In the genomic region with DNA sequence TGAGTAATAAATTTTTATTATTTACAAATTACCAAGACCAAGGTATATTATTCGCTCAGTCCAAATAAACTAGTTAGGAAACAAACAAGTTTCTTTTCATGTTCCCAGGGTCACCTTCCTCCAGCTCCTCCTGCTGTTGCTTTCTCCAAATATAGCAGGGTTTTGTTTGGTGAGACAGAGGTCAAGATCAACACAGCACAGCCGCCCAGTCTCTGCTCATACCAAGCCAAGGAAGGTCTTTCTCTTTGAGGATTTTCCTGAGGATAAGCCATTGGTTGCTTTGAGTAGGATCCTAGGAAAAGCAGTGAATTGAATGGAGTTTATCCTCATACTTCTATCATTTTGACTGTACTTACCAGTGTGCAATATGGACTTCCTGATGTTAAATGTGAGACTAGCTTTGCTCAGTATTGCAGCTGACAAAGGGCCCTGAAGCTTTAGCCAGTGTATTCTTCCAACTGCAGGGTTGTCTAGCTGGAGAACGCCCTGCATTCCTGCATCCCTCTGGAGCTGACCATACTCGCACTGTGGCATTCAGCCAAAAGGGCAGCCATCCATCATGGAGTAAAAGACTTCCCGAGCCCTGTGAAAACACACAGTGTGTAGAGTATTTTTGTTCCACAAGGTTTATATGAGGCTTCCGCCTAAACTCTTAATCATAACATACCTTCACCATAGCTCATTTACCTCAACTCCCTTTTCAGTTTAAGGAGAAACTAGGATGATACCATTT, we compare ENCODE assay signal across 9 mouse cellular contexts. TPM values are rescaled to one million over a fixed set of nuclear protein-coding genes. Genes with fewer than 3 reads are reported as not detected.
DNase-seq lines count a peak whose midpoint lies in the region; ATAC-seq lines count a peak whose summit lies in the region.
"Had no signal": no experiment of that assay in that cellular context is flagged by ENCODE, and none has a peak within 500 bp of the region (broad histone marks: within the 10 kb centered on the region; RNA-seq: fewer than 3 reads in every experiment).

No protein-coding gene starts in this region.

- H3K27me3 ChIP-seq in forebrain, embryonic 14.5 days (replicated peaks; ENCODE audit: control insufficient read depth, insufficient read depth, low read length), result no peaks in the 10 kb centered on the region
- H3K27me3 ChIP-seq in forebrain, embryonic 12.5 days, result no peaks in the 10 kb centered on the region
- no peaks in the 10 kb centered on the region for H3K27me3 ChIP-seq in forebrain, embryonic 16.5 days (replicated peaks; ENCODE audit: control insufficient read depth, insufficient read depth, low read length)
- H3K27me3 ChIP-seq: hindbrain, embryonic 13.5 days had no signal

- H3K4me2 ChIP-seq in forebrain, embryonic 14.5 days (ENCODE audit: low read length), result no peak overlapping the region
- no peak overlapping the region for H3K4me2 ChIP-seq in forebrain, embryonic 12.5 days
- H3K4me2 ChIP-seq in forebrain, embryonic 16.5 days (ENCODE audit: low read length), result no peak overlapping the region
- H3K4me2 ChIP-seq: hindbrain, embryonic 13.5 days had no signal

- ATAC-seq in forebrain, embryonic 14.5 days, result no peak
- ATAC-seq in forebrain, embryonic 12.5 days (ENCODE audit: low FRiP score), result no peak
- ATAC-seq in forebrain, embryonic 16.5 days, result no peak

- WGBS in forebrain, embryonic 14.5 days, result 68% methylated on average over 6 of the region's 6 CpGs
- 81% methylated on average over 6 of the region's 6 CpGs for WGBS in forebrain, embryonic 12.5 days
- WGBS in forebrain, embryonic 16.5 days, result 66% methylated on average over 6 of the region's 6 CpGs

- H3K4me1 ChIP-seq in forebrain, embryonic 14.5 days (ENCODE audit: control insufficient read depth, insufficient read depth, low read length), result no peaks in the 10 kb centered on the region
- no peaks in the 10 kb centered on the region for H3K4me1 ChIP-seq in forebrain, embryonic 12.5 days
- H3K4me1 ChIP-seq in forebrain, embryonic 16.5 days (replicated peaks; ENCODE audit: control insufficient read depth, insufficient read depth, low read length), result no peaks in the 10 kb centered on the region

- no peak overlapping the region for H3K4me3 ChIP-seq in forebrain, embryonic 14.5 days (ENCODE audit: low read depth, low read length)
- H3K4me3 ChIP-seq in forebrain, embryonic 12.5 days (replicated peaks), result no peak overlapping the region
- no peak overlapping the region for H3K4me3 ChIP-seq in forebrain, embryonic 16.5 days (replicated peaks; ENCODE audit: low read length)
- H3K4me3 ChIP-seq: hindbrain, embryonic 13.5 days had no signal

- peak; percentile 19 for DNase-seq in forebrain, embryonic 14.5 days (ENCODE audit: low spot score)
- DNase-seq in urinary bladder, postnatal 14 days (ENCODE audit: low spot score), result peak; percentile 63
- no peak for DNase-seq in urinary bladder, adult 18-20 months (ENCODE audit: low spot score in 2 of 2)
- DNase-seq in kidney, postnatal 4 days, result peak; percentile 89 to 92
- DNase-seq in testis, postnatal 14 days (ENCODE audit: low spot score), result peak; percentile 38
- no peak for DNase-seq in layer of hippocampus, adult 11-12 months (ENCODE audit: low spot score)

- H3K9me3 ChIP-seq in forebrain, embryonic 14.5 days (replicated peaks; ENCODE audit: control insufficient read depth, low read length), result no peaks in the 10 kb centered on the region
- no peaks in the 10 kb centered on the region for H3K9me3 ChIP-seq in forebrain, embryonic 12.5 days
- no peaks in the 10 kb centered on the region for H3K9me3 ChIP-seq in forebrain, embryonic 16.5 days (ENCODE audit: control insufficient read depth, low read length)
- H3K9me3 ChIP-seq: hindbrain, embryonic 13.5 days had no signal

- H3K9ac ChIP-seq in forebrain, embryonic 14.5 days (ENCODE audit: low read length), result no peak overlapping the region
- no peak overlapping the region for H3K9ac ChIP-seq in forebrain, embryonic 12.5 days
- H3K9ac ChIP-seq in forebrain, embryonic 16.5 days (replicated peaks; ENCODE audit: low read depth, low read length), result no peak overlapping the region
- H3K9ac ChIP-seq: hindbrain, embryonic 13.5 days had no signal

- H3K36me3 ChIP-seq in forebrain, embryonic 14.5 days (ENCODE audit: control insufficient read depth, insufficient read depth, low read length), result no peaks in the 10 kb centered on the region
- no peaks in the 10 kb centered on the region for H3K36me3 ChIP-seq in forebrain, embryonic 12.5 days (replicated peaks)
- H3K36me3 ChIP-seq in forebrain, embryonic 16.5 days (ENCODE audit: control insufficient read depth, insufficient read depth), result no peaks in the 10 kb centered on the region
- H3K36me3 ChIP-seq: hindbrain, embryonic 13.5 days had no signal

- H3K27ac ChIP-seq in forebrain, embryonic 14.5 days (ENCODE audit: low read depth, low read length), result no peak overlapping the region
- no peak overlapping the region for H3K27ac ChIP-seq in forebrain, embryonic 12.5 days
- no peak overlapping the region for H3K27ac ChIP-seq in forebrain, embryonic 16.5 days (ENCODE audit: low read length)
- H3K27ac ChIP-seq: hindbrain, embryonic 13.5 days had no signal

RNA-seq across cellular contexts. Expression of gene Col4a3, which starts 10.3 kb away (rescaled TPM):
- polyA plus RNA-seq in forebrain, embryonic 14.5 days (2014; fragmentation: Nextera tagmentation; extraction: Ambion mirVana), result 0.16 and 0.23 TPM in 2 replicates
- 0.12 and 0.23 TPM in 2 replicates for polyA plus RNA-seq in forebrain, embryonic 12.5 days (2016; fragmentation: Nextera tagmentation; extraction: Ambion mirVana)
- polyA plus RNA-seq in forebrain, embryonic 16.5 days (2015; fragmentation: Nextera tagmentation; extraction: Ambion mirVana), result 0.24 and 0.51 TPM in 2 replicates

RNA-seq across cellular contexts. Expression of gene Col4a4, which starts 10.4 kb away (rescaled TPM):
- polyA plus RNA-seq in forebrain, embryonic 14.5 days (2014; fragmentation: Nextera tagmentation; extraction: Ambion mirVana), result 0.21 and 0.24 TPM in 2 replicates
- polyA plus RNA-seq in forebrain, embryonic 12.5 days (2016; fragmentation: Nextera tagmentation; extraction: Ambion mirVana), result 0.12 and 0.17 TPM in 2 replicates
- 0.25 and 0.29 TPM in 2 replicates for polyA plus RNA-seq in forebrain, embryonic 16.5 days (2015; fragmentation: Nextera tagmentation; extraction: Ambion mirVana)

Comparison
In these comparisons a context has a peak if more than half of its experiments do, and no peak if none do; other contexts are left out.
1. DNase-seq: peak in forebrain, embryonic 14.5 days (single experiment), urinary bladder, postnatal 14 days (single experiment), kidney, postnatal 4 days (2 of 2) and testis, postnatal 14 days (single experiment); none in urinary bladder, adult 18-20 months (0 of 2) and layer of hippocampus, adult 11-12 months (single experiment).